Mouse (Mus musculus): ENCODE measurements around the gene Tbc1d30. TPM values are rescaled to one million over a fixed set of nuclear protein-coding genes. Genes with fewer than 3 reads are reported as not detected.
A peak's percentile ranks its signal among the peaks of the same experiment; 100 is the strongest.

Gene Tbc1d30
- total RNA-seq, 4 experiments from 2014 or later = 3.2 to 11.0 (median 7.9) TPM

DNA sequence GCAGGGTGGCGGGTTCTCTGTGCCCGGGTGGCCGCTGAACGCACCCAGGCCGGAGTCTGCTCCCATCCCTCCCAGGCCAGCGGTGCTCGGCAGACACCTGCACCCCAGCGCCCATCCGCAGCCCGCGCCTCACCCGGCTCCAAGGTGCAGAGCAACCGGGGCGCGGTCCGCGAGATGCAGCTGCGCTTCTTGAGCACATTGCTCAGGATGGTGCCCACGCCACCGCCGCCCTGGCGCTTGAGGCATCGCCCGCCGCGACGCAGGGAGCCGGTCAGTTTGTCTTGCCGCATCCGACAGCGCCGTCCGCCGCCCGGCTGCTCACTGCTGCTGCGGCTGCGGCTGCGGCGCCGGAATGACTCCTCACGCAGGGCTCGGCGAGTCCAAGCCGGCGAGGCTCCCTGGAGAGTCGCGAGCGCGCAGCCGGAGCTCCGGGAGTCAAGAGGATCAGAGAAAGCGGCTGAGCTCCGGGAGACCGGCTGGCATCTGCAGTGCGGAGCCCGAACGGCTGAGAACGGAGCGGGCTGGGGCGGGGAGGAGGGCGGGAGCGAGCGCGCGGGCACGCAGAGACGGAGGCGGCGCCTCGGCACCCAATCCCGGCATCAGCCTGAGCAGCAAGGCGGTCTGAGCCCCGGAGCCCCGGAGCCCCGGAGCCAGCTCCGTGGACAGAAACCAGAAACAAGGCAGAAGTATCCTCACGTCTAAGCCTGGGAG, 40.4 kb downstream of the Tbc1d30 start:
- DNase-seq = peak; percentile 33

DNA sequence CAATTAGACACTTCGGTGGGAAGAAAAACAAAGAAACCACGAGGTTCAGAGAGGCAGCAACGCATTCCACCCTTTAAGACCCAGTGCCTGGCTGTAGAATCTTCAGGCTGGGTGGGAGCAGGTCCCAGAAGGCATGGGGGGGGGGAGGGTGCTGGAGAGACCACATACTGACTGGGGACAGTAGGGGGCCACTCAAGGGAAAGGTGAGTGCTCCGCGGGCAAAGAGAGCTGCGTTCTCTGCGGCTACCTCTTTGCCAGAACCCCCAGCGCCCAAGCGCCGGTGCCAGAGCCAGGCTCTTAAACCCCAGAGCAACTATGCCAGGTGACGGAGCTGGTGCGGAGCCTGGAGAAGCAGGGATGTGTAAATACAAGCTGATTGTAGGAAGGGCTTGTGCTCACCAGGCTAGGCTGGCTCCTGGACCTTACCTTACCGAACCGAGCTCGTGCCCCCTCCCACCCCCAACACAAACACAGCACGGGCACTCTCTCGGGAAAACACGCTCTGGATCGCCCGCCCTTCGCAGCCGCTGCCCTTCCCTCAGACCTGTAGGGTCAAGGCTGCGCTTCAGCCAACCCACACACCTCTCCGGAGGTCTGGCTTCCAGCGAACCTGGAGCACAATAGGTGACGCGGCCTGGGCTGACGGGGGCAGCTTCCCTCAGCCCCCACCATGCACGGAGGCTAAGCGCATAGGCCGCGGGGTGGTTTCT, 41.1 kb downstream of the Tbc1d30 start:
- DNase-seq = no peak

DNA sequence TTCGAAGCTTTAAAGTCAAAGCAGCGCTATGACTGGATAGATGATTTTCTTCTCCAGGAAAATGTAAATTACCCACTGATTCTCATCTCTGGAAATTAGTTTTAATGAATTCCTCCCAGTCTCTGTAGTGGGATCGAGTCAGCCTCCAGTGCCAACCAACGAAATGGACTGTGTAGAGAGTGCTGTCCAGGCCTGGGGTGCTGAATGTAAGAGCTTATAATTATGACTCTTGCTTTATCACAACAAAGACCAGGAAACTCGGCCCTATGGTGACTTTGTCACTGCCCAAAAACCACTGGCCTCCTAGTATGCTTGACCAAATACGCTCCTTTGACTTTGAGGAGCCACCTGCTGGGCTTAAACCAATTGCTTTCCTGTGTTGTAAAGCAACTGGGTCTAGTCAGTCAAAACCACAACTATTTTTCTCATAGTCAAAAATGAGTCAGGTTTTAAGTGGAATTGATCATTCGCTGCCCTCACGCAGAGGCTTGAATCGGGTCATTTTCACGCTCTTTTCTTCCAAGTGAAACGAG, 41.9 kb downstream of the Tbc1d30 start:
- DNase-seq = no peak

DNA sequence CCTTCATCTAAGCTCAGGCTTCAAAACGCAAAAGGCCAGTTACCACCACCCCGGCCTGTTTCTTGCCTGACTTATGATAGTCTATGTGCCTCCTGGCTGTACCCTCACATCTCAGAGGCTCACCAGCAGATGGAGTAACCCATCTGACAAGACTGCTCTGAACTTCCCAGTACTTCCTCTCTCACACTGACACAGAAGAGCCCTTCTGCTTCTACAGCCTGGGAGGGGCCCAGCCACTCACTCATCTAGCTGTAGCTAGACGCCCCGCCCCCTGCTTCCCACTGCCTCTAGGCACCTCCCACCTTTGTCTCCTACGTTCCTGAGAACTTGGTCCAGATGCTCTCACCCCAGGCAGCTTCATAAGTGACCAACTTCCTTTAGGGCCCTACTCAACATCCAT, 45.6 kb downstream of the Tbc1d30 start:
- no peak for DNase-seq

DNA sequence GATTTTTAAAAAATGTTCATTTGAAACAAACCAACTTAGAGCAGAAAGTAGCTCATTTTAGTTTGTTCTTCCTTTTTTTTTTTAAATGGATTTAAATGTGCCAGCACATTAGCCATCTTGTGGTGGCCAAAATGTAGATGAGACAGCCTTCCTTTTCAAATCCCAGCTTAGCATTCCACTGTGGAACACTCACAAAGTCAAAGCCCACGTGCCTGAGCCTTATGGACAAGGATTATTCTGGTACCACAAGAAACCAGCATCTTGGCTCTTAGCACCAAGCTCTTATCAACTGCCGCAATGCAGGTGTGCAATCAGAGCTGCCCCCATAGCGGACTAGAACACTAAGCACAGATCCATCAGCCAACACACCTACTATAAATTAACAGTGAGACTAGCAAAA, 47.5 kb downstream of the Tbc1d30 start:
- no peak for DNase-seq

DNA sequence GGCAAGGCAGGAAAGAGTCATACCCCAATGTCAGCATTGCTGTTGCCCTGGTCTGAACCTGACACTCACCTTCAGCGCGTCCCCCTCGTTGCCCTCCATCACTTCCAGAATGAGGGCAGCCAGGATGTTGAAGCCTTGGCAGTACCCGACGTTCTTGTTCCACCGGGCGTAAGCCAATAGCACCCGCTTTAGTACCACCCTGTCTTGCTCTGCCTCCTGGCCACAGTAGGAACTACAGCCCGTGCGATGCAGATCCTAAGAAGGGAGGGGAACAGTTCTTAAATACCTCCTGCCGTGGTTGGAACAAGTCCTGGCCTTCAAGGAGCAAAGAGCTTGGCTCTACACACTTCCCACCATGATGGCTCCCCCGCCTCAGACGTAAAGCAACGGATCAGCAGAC, 49.2 kb downstream of the Tbc1d30 start:
- DNase-seq = no peak

DNA sequence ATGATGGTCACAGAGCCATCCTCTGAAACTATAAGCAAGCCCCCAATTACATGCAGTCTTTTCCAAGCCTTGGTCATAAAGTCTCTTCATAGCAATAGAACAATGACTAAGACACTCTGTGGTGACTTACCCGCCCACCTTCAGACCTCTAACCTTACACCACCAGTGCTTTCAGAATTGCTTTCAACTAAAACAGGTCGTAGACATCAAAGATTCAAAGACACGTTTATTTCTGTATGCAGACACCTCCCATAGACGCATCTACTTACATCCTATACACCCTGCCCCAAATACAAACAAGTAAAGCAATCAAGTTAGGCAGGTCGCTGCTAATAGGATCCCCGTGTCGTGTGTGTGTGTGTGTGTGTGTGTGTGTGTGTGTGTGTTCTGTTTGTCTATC, 50.4 kb downstream of the Tbc1d30 start:
- DNase-seq = no peak

DNA sequence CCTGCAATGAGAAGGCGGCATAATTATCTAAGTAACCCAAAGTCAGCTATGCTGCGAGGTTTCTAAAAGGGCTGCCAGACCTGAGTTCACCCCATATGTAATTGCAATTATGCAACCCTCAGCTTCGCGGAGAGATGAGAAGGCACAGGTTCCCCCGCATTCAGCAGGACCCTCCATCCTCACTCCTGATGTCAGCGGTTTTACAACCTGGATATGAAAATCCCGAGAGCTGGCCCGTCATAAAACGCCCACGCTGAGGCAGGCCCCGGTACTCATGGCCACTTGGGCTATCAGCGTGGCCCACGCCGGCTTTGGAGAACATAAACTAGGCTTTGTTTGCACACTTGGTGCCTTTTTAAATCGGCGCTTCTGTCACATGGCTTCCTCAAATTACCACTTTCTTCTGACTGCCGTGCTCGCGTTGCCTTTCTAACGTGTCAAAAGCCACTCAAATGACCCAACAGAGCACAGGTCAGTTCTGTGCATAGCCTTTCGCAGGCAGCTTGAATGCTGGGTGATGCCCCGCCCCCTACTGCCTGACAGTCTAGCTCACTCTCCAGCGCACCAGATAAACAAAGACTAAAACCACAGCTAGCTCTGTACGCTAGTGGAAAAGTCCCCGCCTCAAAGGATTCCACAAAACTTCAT, 53.9 kb downstream of the Tbc1d30 start:
- no peak for DNase-seq

DNA sequence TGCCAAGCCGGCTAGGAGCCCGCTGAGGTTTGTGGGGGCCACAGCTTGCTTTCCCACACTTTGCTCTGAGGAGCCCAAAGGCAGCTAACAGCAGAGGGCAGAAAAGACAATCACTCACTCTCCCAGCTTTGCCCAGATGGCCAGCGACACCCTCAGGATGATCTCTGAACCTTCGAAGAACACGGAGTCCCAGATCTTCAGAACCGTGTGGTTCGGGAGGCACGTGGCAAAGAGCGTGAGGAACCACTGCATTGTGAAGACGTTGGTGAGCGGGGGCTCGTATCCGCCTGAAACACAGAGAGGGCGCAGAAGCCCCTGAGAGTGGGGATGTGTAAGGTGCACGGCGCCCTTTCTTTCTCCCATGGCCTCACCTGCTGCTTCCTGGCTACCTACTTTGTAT, 56.6 kb downstream of the Tbc1d30 start:
- no peak for DNase-seq

DNA sequence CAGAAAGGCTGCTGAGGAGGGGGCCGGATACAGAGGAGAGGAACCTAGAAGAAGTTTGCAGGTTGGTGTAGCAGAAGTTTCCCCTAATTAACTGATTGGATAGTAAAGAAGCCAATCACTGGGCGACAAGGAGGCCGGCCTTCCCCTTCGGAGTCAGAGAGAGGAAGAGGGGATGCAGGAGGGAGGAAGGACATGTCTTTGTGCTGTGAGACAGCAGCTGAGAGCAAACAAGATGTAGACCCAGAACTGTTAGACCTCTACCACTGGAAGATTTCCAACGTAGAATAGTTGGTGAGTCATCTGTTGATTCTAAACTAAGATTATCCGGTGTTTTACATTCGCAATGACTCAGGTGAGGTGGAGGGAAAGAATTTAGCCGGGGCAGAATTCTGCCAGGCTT, 57.2 kb downstream of the Tbc1d30 start:
- DNase-seq = no peak

DNA sequence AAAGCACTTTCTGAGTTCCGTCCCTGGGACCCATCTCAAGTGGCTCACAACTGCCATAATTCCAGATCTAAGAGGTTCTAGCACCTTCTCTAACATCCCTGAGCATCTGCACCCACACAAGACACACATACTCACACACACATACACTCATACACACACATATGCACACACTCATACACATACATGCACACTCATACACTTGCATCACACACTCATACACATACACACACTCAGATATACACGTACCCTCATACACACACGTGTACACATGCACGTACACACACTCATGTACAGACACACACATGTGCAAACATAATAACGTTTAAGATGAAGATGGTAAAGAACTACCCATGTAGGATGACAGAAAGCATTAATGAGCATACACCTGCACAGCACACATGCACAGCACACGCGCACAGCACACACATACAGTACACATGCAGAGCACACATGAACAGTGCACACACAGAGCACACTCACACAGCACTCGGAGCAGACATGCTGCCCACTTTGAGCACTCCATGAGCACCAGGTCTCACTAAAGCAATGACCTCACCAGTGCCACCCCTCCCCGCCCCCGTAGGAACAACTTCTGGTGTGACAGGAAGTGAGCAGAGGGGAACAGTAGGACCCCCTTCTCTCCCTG, 59.7 kb downstream of the Tbc1d30 start:
- no peak for DNase-seq

DNA sequence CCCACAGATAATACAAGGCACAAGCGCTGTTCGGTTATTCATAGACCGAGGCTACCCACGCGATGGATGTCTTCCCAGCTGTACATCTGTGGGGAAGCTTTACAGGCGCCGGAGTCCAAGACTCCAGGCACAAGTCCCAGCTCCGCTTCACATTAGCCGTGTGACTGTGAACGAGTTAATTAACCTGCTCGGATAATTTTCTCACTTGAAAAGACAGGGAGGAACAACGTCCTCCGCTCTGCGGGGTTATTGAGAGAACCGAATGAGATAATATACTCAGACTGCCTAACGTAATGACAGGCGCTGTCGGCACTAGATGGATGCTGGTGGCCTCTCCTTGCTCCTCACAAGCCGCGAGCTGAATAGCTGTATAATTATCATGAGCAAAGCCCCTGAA, 60.4 kb downstream of the Tbc1d30 start:
- no peak for DNase-seq

DNA sequence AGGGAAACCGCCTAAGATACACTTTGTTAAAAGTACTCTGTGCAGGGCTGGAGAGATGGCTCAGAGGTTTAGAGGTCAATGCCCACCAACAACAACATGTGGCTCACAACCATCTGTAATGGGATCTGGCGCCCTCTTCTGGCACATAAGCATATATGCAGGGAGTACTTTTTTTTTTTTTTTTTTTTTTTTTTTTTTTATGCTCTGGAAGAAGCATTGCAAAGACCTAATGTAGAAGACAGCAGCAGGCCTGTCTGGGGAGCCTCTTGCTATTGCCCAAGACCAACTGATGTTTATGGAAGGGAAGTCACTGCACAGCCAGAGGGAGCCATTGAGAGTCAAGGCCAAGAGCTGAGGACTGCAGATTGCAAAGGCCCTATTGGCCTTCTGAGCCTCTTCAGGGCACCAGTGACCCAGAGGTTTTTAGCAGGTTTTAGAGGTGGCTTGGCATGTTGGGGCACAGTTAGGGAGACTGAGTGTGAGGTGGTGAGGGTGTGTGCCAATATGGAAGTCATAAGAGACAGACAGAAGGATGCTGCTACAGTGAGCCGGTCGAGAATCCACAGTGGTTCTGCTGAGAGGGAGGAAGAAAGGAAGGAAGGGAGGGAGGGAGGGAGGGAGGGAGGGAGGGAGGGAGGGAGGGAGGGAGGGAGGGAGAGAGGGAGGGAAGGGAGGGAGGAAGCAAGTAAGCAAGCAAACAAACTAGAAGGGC, 61.0 kb downstream of the Tbc1d30 start:
- no peak for DNase-seq

DNA sequence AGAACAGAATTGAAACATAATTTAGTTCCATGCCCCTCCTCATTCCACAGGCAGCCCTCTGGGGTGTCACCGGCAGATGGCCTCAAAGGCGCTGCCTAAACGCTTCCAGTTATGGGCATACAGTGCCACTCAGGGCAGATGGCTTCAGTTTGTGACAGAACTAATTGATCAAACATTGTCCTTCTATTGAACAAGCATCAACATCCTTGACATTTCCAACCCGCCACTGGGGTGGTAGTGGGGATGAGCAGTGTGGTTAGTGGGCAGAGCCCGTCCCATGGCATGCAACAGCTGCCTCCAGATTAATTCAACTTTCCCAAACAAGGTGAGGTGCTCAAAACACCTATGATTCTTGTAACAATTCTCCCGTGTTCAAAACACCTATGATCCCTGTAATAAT, 68.2 kb downstream of the Tbc1d30 start:
- peak; percentile 38 for DNase-seq

DNA sequence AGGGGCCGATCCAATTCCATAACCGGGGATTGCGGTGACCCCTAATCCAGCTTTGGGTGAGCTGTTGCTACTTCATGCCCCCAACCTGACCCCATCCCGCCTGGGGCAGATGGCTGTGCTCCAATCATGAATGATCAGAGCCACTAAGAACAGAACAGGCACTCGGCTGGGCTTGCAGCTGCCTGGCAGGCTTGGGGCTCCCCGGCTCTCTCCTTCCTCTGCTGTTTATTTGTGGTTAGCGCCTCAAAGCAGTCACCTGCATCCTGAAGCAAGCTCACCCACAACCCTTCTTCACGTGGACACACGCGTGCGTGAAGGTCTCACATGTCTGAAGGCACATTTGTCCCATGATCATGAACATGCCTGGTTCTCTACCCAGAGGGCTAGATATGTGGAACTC, 68.6 kb downstream of the Tbc1d30 start:
- no peak for DNase-seq

DNA sequence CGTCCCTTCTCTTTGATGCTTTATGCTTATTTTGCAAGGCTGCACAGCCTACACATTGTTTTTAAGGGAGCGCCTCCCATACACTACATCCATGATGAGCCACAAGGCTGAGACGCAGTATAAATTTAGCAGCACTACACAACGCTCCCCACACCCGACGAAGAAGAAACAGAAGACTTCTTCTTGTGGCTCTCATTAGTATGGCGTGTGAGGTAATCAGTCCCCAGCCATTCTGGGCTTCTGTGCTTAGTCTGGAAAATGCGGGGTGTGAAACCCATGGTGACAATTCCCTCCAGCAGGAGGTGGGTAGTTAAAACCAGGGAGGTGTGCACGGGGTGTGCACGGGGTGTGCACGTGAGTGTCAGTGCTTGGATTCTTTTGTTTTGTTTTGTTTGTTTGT, 70.1 kb downstream of the Tbc1d30 start:
- DNase-seq = no peak

DNA sequence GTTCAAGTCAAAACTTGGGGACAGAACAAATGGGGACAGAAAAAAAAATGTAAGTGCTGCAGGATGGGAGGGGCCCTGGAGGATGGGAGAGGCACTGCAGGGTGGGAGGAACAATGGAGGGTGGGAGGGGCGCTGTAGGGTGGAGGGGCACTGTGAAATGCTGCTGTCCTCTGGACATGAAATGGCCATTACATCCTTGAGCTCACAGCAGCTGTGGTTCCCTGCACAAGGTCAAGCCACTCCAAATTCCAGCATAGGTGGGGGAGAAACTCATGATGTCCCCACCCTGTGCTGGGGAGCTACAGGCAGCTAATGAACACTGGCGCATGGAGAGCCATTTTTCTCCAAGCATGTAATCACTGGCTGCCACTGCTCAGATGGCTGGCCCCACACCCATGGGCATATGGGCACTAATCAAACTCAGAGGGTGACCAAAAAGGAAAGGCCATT, 74.0 kb downstream of the Tbc1d30 start:
- DNase-seq = no peak

DNA sequence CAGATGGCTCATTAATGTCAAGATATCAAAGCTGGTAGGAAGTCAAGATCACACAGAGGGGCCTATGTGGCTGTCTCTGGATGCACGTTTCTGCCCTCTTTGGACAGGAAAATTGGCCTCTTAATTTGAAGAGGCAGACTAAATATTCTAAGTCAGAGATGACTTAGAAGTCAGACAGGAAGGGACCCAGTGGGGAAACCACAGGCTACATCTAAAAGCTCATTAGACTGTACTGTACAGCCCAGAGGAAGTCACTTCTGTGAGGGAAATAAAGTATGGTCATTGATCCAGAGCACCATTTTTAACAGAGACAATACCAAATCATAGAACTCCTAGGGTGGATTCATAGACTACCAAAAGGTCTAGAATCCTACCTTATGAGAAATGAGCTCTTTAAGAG, 76.1 kb downstream of the Tbc1d30 start:
- no peak for DNase-seq

DNA sequence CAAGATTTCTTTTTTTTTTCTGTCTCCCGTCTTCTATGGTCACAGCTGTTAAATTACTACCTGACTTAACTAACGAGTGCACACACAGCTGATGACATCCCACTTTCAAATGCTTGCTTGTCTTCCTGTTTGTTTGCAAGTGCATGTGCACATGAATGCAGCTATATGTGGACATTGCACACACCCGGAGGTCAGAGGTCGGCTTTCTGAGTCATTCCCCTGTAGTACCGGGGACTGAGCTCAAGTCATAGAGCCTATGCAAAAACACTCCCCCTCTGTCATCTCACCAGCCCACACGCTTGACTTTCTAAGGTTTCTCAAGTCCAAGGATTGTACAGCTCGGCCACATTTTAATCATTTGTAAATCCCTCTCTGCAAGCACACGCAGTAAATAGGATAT, 80.1 kb downstream of the Tbc1d30 start:
- no peak for DNase-seq

DNA sequence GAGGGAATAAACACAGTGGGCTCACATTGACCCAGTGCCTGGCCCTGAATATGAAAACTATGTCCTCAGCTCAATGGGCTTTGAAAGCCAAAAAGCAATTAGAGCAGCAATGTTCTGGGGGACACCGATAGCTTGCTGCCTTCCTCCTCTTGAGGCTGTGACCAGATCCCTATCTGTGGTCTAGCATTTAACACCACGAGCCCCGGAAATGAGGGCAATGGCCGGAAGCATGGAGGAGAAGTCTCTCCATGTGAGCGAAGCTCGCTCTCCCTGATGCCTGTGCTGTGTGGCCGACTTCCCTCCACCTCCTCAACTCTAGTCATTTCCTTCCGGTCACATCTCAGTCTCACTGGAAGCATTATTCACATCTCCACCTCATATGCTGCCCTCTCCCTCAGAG, 82.3 kb downstream of the Tbc1d30 start:
- no peak for DNase-seq

DNA sequence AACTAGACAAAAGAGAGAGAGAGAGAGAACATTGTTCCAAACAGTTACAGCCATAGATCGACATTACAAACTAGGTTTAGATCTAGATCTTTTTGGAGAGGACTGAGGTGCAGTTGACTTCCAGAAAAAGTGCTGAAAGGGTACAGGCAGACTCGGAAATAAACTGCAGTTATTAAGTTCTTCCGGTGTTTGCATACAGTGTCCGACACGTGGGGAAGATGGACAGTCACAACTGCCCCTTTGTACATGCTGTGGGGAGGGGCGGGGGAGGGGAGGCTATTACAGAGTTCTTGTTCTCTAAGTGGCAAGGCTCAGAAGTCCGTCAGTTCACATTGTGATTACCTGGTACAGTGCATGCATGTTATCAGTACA, 86.9 kb downstream of the Tbc1d30 start:
- DNase-seq = no peak

DNA sequence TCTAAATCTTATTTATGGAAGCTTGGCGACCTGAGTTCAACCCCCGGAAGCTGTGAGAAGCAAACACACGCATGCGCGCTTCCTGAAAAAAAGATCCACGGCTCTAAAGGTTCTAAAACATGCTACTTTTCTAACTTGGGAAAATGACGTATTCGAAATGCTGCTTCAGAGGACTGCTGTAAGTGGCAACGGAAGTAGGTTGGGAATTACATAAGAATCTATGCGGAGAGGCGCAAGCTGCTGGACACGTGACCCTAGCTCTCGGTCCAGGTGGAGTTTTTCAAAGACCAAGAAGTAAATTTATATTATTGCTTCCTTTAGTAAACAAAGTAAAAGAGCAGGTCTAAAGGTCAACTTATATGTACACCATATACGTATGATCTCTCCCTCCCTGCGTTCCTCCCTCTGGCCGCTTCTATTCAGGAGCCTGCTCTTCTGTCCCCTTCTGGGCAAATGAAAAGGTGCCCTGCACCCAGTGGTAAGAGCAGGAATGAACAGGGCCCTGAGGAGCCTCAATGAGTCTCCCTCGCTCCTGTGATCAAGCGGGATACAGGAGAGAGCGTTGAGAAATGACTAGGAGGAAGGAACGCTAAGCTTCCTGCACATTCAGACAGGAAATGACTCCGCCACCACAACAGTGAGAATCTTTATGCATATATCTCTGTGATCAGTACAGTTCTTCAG, 87.4 kb downstream of the Tbc1d30 start:
- no peak for DNase-seq
